Mouse (Mus musculus) forelimb bud, embryonic 11.5 days (tissue): ENCODE measurements around the gene Bahcc1.

Experiments
- DNase-seq: peaks from one replicate; pipeline ENCODE4 v3.0.0-alpha.2; 2012; ENCODE audit warnings: low read depth, low spot score

The Bahcc1 gene

GRCm38 (mm10) chr11:120259792-120260768 is 27.3 kb downstream of the Bahcc1 start:
- no peak for DNase-seq

GRCm38 (mm10) chr11:120260769-120261150 is 28.0 kb downstream of the Bahcc1 start:
- DNase-seq, result no peak

- DNase-seq, result no peak
Observed at GRCm38 (mm10) chr11:120261416-120262355, 28.9 kb downstream of the Bahcc1 start.

GRCm38 (mm10) chr11:120262356-120262901 is 29.7 kb downstream of the Bahcc1 start:
- DNase-seq, result no peak

GRCm38 (mm10) chr11:120263176-120263575 is 30.4 kb downstream of the Bahcc1 start:
- DNase-seq, result no peak

- no peak for DNase-seq
Observed at GRCm38 (mm10) chr11:120264008-120264407, 31.3 kb downstream of the Bahcc1 start.

- peak; percentile 71 for DNase-seq
Observed at GRCm38 (mm10) chr11:120265458-120265857, 32.7 kb downstream of the Bahcc1 start.

- no peak for DNase-seq
Observed at GRCm38 (mm10) chr11:120266259-120266758, 33.6 kb downstream of the Bahcc1 start.

- no peak for DNase-seq
Observed at GRCm38 (mm10) chr11:120267274-120267673, 34.5 kb downstream of the Bahcc1 start.

- DNase-seq, result no peak
Observed at GRCm38 (mm10) chr11:120267676-120268075, 34.9 kb downstream of the Bahcc1 start.

GRCm38 (mm10) chr11:120268195-120268967 is 35.6 kb downstream of the Bahcc1 start:
- DNase-seq, result no peak

- DNase-seq, result no peak
Observed at GRCm38 (mm10) chr11:120269007-120269406, 36.3 kb downstream of the Bahcc1 start.

- peak; percentile 55 for DNase-seq
Observed at GRCm38 (mm10) chr11:120269498-120270104, 36.9 kb downstream of the Bahcc1 start.

- DNase-seq, result no peak
Observed at GRCm38 (mm10) chr11:120279335-120279734, 46.6 kb downstream of the Bahcc1 start.

GRCm38 (mm10) chr11:120280281-120280773 is 47.6 kb downstream of the Bahcc1 start:
- DNase-seq, result no peak

GRCm38 (mm10) chr11:120280774-120281173 is 48.0 kb downstream of the Bahcc1 start:
- DNase-seq, result no peak

- no peak for DNase-seq
Observed at GRCm38 (mm10) chr11:120281197-120281596, 48.5 kb downstream of the Bahcc1 start.

GRCm38 (mm10) chr11:120283542-120283941 is 50.8 kb downstream of the Bahcc1 start:
- no peak for DNase-seq

- DNase-seq, result no peak
Observed at GRCm38 (mm10) chr11:120289644-120290043, 56.9 kb downstream of the Bahcc1 start.

- DNase-seq, result no peak
Observed at GRCm38 (mm10) chr11:120290266-120290665, 57.5 kb downstream of the Bahcc1 start.
